Mouse (Mus musculus) right cerebral cortex, postnatal 10 days (tissue): ENCODE data around the gene Gm10639.
"Not testable (repeated sequence)": the region's sequence is repeated elsewhere in the genome, so short reads cannot be mapped to it uniquely, and the experiment has no call there.

Experiments
- DNase-seq, 2 experiments: peaks; one replicate each; pipeline ENCODE4 v3.0.0; 2021; ENCODE audit warnings: low spot score in 2 of 2

Gene Gm10639

GRCm38 (mm10) chr9:78347004-78347403, 57.3 kb downstream of the Gm10639 start:
- no peak for DNase-seq

GRCm38 (mm10) chr9:78348206-78349004, 58.7 kb downstream of the Gm10639 start:
- not testable (repeated sequence) for DNase-seq

- not testable (repeated sequence) for DNase-seq
These were observed 59.4 kb downstream of the Gm10639 start for GRCm38 (mm10) chr9:78349141-78349540.

- not testable (repeated sequence) for DNase-seq
These were observed 60.3 kb downstream of the Gm10639 start for GRCm38 (mm10) chr9:78350007-78350406.

GRCm38 (mm10) chr9:78351504-78352220, 61.9 kb downstream of the Gm10639 start:
- DNase-seq = no peak
